Mouse (Mus musculus) hindbrain, embryonic 13.5 days (tissue): Measurements from ENCODE around the gene Hspa12a. TPM values are rescaled to one million over a fixed set of nuclear protein-coding genes. Genes with fewer than 3 reads are reported as not detected.

Experiments used
- ATAC-seq: fragments of 200-750 bp; cut with Nextera tagmentation; 2 replicates; pipeline ENCODE4 v1.8.0; 2017; ENCODE audit warnings: moderate TSS enrichment; ENCODE audit not compliant: low FRiP score
- H3K27ac ChIP-seq: fragments of 300-500 bp; sonication (generic); 2 replicates; pipeline ENCODE4 v1.5.1; 2015; ENCODE audit warnings: inconsistent platforms, mild to moderate bottlenecking, moderate library complexity
- H3K27me3 ChIP-seq: fragments of 300-500 bp; sonication (generic); 2 replicates; pipeline ENCODE4 v1.6.1; 2015; ENCODE audit warnings: mild to moderate bottlenecking, inconsistent platforms
- H3K36me3 ChIP-seq: fragments of 300-500 bp; sonication (generic); 2 replicates; pipeline ENCODE4 v1.6.1; 2015; ENCODE audit warnings: mild to moderate bottlenecking, inconsistent platforms
- H3K4me1 ChIP-seq: fragments of 300-500 bp; sonication (generic); replicated peaks from 2 replicates; pipeline ENCODE4 v1.6.1; 2015; ENCODE audit warnings: inconsistent platforms
- H3K4me2 ChIP-seq: fragments of 300-500 bp; sonication (generic); 2 replicates; pipeline ENCODE4 v1.6.1; 2015; ENCODE audit warnings: inconsistent platforms, mild to moderate bottlenecking, moderate library complexity
- H3K4me3 ChIP-seq: fragments of 300-500 bp; sonication (generic); 2 replicates; pipeline ENCODE4 v1.5.1; 2015; ENCODE audit warnings: mild to moderate bottlenecking, inconsistent platforms
- H3K9ac ChIP-seq: fragments of 300-500 bp; sonication (generic); 2 replicates; pipeline ENCODE4 v1.6.1; 2015; ENCODE audit warnings: mild to moderate bottlenecking, inconsistent platforms
- H3K9me3 ChIP-seq: fragments of 300-500 bp; sonication (generic); 2 replicates; pipeline ENCODE4 v1.6.1; 2016; ENCODE audit warnings: inconsistent platforms
- WGBS: fragments of 180-500 bp; shearing (Covaris S2); methylation state at CpG from one replicate; pipeline ENCODE4 v1.1.7; 2015; 5-methylcytosine and 5-hydroxymethylcytosine counted together
- polyA plus RNA-seq: library from polyadenylated mRNA; unstranded; fragments of >200 nt; fragmentation: Nextera tagmentation; extraction: Ambion mirVana; gene quantifications from 2 replicates; pipeline ENCODE4 v1.2.1, GENCODE M21; 2015

The Hspa12a gene
- polyA plus RNA-seq, 1 experiment from 2014 or later: 49.0 TPM

DNA sequence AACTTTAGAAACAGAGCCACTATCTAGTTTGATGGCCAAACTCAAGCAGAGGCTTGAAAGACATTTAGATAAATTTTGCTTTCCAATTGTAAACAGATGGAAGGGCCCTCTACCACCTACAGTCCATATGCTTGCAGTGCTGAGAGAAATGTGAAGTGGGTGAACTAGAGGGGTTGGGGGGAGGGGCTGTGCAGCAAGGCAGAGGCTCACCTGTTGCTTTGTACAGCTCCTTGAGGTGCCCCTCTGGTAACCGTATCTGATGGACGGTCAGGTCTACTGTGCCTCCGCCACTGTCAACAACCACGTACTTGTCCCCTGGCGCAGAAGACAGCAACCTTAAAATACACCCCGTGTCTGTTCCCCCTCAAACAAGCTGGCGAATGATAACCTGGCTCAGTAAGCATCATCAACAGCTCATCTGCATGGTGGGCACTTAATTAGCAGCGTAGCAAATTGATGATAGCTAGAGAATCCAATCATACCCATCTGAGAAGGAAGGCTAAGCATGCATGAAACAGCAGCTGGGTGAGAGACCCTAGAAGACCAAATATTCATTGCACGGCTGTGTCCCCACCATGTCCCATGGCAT lies 138.2 kb downstream of the Hspa12a start:
- Histone ChIP-seq H3K9me3 (no peaks in the 10 kb centered on the region), H3K27me3 (no peaks in the 10 kb centered on the region), H3K36me3 (peaks cover 39% of the 10 kb centered on the region), H3K27ac (no peak overlapping the region), H3K4me2 (no peak overlapping the region), H3K4me1 (peaks cover 22% of the 10 kb centered on the region), H3K4me3 (no peak overlapping the region), H3K9ac (no peak overlapping the region)
- no peak for ATAC-seq
- WGBS: 85% methylated on average over 9 of the region's 9 CpGs

DNA sequence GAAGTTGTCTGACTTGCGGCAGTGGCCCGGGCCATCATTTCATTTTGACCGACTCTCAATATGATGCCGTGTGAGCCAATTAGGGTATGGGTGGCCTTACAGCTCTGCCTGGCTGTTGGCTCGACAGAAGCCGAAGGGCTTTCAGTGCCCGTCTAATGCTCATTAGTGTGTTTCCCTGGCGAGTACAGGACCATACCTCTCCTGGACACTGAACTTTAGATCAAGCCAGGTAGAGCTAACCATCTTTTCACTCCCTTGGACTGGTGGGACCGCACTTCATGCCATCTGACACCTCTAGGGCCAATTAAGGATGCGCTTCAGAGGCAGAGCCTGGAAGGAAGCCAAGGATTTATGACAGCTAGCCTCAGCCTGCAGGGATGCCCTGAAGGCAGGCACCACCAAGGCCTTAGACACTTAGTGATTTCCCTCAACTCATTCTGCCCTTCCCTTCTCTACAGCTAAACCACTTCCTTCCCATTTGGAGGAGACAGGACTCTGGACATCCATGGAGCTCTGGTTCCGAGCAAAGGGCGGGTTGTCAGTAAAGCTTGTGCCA lies 148.3 kb downstream of the Hspa12a start:
- Histone ChIP-seq H3K36me3 (peaks cover 33% of the 10 kb centered on the region), H3K4me3 (no peak overlapping the region), H3K4me2 (no peak overlapping the region), H3K9ac (no peak overlapping the region), H3K27ac (0 out of 2 replicates have a peak overlapping the region, but pooled peaks have one; percentile 0), H3K4me1 (peaks cover 7% of the 10 kb centered on the region; the same call in 1 of the 2 replicates), H3K27me3 (no peaks in the 10 kb centered on the region), H3K9me3 (no peaks in the 10 kb centered on the region)
- 71% methylated on average over 12 of the region's 12 CpGs for WGBS
- ATAC-seq: peak; percentile 39; the same call in 1 of the 2 replicates

DNA sequence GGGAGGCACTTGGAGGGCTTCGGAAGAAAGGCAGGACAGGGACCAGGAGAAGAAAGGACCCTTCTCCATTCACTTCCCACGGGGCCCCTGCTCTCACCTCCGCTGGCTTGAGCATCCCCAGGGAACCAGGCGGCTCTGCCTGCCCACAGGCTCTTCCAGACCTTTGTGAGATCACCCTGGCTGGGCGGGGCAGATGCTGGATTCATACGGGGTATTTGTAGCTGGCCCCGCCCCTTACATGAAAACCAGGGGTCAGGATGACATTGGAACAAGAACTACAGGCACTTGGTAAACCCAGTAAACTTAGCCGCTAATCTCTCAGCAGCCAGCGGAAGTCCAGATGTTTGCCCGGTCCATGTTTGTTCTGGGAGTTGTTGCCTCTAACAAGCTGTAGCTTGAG lies 149.2 kb downstream of the Hspa12a start, which contains the start of gene 1700019N19Rik:
TSS of gene 1700019N19Rik (minus strand) at position 178 of the 400 bp plus-strand sequence.
- H3K9me3 ChIP-seq: no peaks in the 10 kb centered on the region
- WGBS: 44% methylated on average over 10 of the region's 10 CpGs
- ATAC-seq: no peak
- H3K4me2 ChIP-seq: no peak within 1 kb of the TSS
- 0 out of 2 replicates have a peak within 1 kb of the TSS, but pooled peaks have one; percentile 0 for H3K27ac ChIP-seq
- no peak within 1 kb of the TSS for H3K9ac ChIP-seq
- H3K27me3 ChIP-seq: no peaks in the 10 kb centered on the region
- H3K4me1 ChIP-seq: peaks cover 9% of the 10 kb centered on the region
- H3K36me3 ChIP-seq: peaks cover 24% of the 10 kb centered on the region
- H3K4me3 ChIP-seq: no peak within 1 kb of the TSS

DNA sequence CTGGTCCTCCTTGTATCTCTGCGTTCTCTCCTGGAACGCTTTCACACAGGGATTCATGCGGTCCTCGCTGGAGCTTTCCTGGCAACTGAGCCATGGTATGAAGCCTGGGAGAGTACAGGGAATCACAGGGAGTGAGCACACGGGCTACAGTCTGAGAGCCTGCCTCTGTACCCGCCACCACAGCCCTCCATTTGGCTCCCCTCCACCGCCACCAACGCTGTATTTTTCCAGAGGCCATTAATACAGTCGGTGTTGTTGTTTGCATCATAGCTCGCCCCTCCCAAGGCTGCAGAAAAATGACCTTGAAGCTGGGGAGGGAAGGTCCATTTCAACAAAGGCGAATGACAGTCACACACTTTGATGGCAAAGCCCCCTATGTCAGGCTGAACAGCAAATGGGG lies 154.3 kb downstream of the Hspa12a start:
- Histone ChIP-seq H3K4me3 (no peak overlapping the region), H3K9me3 (no peaks in the 10 kb centered on the region), H3K9ac (no peak overlapping the region), H3K36me3 (no peaks in the 10 kb centered on the region), H3K4me2 (no peak overlapping the region), H3K27me3 (no peaks in the 10 kb centered on the region), H3K27ac (peak overlapping the region; percentile 45), H3K4me1 (peaks cover 18% of the 10 kb centered on the region)
- ATAC-seq: no peak
- 64% methylated on average over 11 of the region's 11 CpGs for WGBS

DNA sequence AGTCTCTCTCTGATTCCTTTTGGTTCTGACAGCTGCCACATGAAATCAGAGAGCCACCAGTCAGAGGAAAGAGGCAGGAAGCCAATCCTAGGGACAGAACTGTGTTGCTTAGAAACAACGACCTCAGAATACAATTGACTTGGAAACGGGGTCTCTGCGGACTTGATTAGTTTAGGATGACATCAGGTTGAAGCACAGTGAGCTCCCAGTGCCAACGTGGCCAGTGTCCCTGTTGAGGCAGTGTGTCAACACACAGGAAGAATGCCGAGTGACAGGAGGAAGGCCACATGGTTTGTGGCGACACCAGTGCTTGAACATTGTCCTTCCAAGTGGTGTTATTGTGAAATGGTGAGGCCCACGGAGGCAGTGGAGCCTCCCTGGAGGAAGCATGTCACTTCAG lies 159.5 kb downstream of the Hspa12a start:
- H3K9ac ChIP-seq: 0 out of 2 replicates have a peak overlapping the region, but pooled peaks have one; percentile 6
- no peaks in the 10 kb centered on the region for H3K36me3 ChIP-seq
- peak overlapping the region; percentile 74 for H3K27ac ChIP-seq
- no peak overlapping the region for H3K4me2 ChIP-seq
- peaks cover 37% of the 10 kb centered on the region for H3K4me1 ChIP-seq
- ATAC-seq: peak; percentile 49; the same call in 1 of the 2 replicates
- H3K9me3 ChIP-seq: no peaks in the 10 kb centered on the region
- no peaks in the 10 kb centered on the region for H3K27me3 ChIP-seq
- H3K4me3 ChIP-seq: no peak overlapping the region
- 32% methylated on average over 7 of the region's 7 CpGs for WGBS

DNA sequence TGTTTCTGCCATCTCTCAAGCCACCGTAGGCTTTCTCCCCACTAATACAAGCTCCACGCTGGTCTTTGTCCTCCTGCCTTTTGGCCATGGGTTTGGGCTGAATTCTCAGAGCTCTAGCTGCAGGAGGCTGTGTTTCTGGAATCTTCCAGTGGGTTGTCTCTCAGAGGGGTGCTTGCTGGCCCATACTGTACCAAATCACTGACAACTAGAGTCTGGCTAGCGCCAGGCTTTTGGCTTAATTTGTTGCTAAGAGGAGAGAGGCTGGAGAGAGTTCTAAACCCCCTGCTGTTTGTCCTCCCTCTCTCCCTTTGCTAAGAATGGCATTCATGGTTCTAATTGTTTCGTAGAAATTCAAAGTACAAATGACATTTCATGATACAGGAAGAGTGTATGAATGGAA lies 161.9 kb downstream of the Hspa12a start:
- WGBS: 36% methylated on average over 4 of the region's 4 CpGs
- Histone ChIP-seq H3K4me1 (peaks cover 28% of the 10 kb centered on the region), H3K4me2 (no peak overlapping the region), H3K9me3 (no peaks in the 10 kb centered on the region), H3K27me3 (no peaks in the 10 kb centered on the region), H3K4me3 (no peak overlapping the region), H3K27ac (peak overlapping the region; percentile 55), H3K9ac (no peak overlapping the region), H3K36me3 (no peaks in the 10 kb centered on the region)
- no peak for ATAC-seq

DNA sequence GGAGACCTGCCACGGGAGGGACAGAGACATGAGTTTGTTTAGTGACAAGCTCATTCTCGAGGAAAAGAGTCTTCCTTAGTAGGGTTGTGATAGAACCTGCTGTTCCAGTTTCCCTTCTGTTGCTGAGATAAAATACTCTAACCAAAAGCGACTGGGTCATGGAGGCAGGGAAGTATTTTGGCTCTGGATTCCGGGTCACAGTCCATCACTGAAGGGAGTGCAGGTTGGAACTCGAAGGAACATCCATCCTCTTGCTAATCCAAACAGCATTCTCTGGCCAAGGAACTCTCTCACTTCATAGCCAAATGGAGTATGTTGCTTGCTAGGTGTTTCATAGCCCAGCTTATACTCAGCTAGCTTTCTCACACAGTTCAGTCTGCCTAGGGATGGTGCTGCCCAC lies 167.0 kb downstream of the Hspa12a start:
- Histone ChIP-seq H3K9ac (no peak overlapping the region), H3K4me3 (no peak overlapping the region), H3K27ac (no peak overlapping the region), H3K9me3 (no peaks in the 10 kb centered on the region), H3K36me3 (no peaks in the 10 kb centered on the region), H3K4me1 (peaks cover 6% of the 10 kb centered on the region), H3K4me2 (no peak overlapping the region), H3K27me3 (0 out of 2 replicates have a peak, but pooled peaks cover 3% of the 10 kb centered on the region)
- ATAC-seq: no peak
- 81% methylated on average over 5 of the region's 5 CpGs for WGBS

DNA sequence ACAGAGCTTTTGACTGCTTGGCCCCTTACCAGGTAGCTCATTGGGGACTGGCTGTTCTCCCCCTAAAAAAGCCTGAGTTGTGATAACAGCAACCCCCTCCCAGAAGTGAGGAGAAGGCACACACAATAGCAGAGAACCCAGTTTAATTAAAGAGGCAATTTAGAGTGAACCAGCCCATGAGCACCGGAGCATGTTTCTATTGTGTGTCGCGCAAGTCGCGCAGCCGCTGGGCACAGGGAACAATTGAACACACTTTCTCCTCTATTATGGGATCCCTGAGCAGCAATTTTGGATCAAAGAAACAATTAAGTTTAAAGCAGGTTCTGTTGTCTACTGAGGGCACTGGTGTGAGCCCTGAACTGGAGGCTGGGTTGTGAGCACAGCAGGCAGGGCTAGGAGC lies 176.1 kb downstream of the Hspa12a start:
- H3K4me1 ChIP-seq: peaks cover 10% of the 10 kb centered on the region
- H3K27ac ChIP-seq: no peak overlapping the region
- no peaks in the 10 kb centered on the region for H3K9me3 ChIP-seq
- H3K4me3 ChIP-seq: no peak overlapping the region
- H3K4me2 ChIP-seq: no peak overlapping the region
- 32% methylated on average over 6 of the region's 6 CpGs for WGBS
- no peak for ATAC-seq
- no peaks in the 10 kb centered on the region for H3K36me3 ChIP-seq
- no peak overlapping the region for H3K9ac ChIP-seq
- peaks cover 31% of the 10 kb centered on the region for H3K27me3 ChIP-seq

DNA sequence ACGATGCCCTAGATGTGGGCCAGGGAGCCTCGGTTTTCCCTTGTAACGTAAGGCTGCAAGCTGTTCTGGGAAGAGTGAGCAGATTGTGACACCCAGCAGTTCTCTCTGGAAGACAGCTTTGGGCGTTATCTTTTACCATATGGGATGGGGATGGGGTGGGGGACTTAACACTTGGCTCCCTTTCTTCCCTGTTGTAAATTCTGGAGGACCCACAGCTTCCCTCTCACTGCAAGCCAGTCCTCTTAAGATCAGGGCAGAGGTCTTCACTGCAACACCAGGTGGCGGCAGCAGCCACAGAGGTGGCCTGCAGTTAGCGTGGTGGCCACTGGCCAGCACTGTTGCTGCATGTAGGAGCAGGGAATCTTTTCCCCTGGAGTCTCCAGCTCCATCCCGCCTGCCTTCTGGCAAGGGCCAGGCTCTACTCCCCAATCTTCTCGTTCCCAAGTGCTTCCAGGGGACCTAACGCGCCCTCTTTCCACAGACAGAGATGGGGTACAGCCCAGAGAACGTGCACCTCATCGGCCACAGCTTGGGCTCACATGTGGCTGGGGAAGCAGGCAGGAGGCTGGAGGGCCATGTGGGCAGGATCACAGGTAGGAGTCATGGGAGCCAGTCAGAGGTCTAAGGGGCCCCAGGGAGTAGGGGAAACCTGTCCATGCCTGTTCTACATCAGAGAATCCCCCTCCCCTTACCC lies 180.5 kb downstream of the Hspa12a start:
- H3K9ac ChIP-seq: 0 out of 2 replicates have a peak overlapping the region, but pooled peaks have one; percentile 29
- H3K4me3 ChIP-seq: no peak overlapping the region
- H3K27me3 ChIP-seq: peaks cover 28% of the 10 kb centered on the region; the same call in 1 of the 2 replicates
- H3K36me3 ChIP-seq: no peaks in the 10 kb centered on the region
- H3K4me1 ChIP-seq: peaks cover 10% of the 10 kb centered on the region
- WGBS: 10% methylated on average over 12 of the region's 12 CpGs
- no peak overlapping the region for H3K27ac ChIP-seq
- H3K9me3 ChIP-seq: no peaks in the 10 kb centered on the region
- ATAC-seq: peak; percentile 59; the same call in 1 of the 2 replicates
- H3K4me2 ChIP-seq: peak overlapping the region; percentile 27; the same call in 1 of the 2 replicates

DNA sequence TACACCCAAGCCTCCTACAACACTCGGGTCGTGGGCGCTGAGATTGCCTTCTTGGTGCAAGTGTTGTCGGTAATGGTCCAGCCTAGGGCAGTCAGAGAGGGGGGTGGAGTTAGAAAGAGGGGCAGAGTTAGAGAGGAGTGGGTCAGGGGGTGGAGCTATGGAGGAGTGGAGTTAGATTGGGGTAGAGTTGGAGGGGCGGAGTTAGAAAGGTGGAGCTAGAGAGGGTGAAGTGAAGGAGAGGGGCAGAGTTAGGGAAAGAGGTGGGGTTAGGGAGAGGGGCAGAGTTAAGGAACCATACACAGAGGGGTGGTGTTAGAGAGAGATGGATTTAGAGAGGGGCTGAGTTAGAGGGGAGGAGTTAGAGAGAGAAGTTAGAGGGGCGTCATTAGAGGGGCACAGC lies 181.1 kb downstream of the Hspa12a start:
- 30% methylated on average over 6 of the region's 6 CpGs for WGBS

DNA sequence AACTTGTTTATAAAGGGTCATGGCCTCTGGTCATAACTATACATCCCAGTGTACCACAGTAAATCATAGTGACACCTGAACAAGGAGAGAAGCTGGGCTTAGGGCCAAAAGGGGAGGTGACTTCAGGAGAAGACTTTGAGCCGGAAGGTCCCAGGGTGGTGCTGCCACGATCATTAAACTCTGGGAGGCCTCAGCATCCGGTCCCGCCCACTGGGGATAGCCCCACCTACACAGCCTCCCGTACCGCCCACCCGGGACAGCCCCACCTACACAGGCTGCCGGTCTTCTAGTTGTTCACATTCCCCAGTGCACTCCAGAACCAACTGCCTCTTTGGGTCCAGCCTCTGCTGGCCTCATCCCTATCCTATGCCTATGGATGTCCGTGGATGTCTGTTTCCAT lies 184.0 kb downstream of the Hspa12a start, which contains the start of gene Pnliprp2:
TSS of gene Pnliprp2 (plus strand) at position 297 of the 400 bp plus-strand sequence.
- ATAC-seq: no peak
- H3K27ac ChIP-seq: no peak within 1 kb of the TSS
- 73% methylated on average over 9 of the region's 9 CpGs for WGBS
- no peaks in the 10 kb centered on the region for H3K36me3 ChIP-seq
- 0 out of 2 replicates have a peak, but pooled peaks cover 4% of the 10 kb centered on the region for H3K9me3 ChIP-seq
- H3K9ac ChIP-seq: no peak within 1 kb of the TSS
- no peak within 1 kb of the TSS for H3K4me2 ChIP-seq
- no peak within 1 kb of the TSS for H3K4me3 ChIP-seq
- H3K27me3 ChIP-seq: 0 out of 2 replicates have a peak, but pooled peaks cover 6% of the 10 kb centered on the region
- peaks cover 3% of the 10 kb centered on the region; the same call in 1 of the 2 replicates for H3K4me1 ChIP-seq

More for the DNA sequence above, 181.1 kb downstream of the Hspa12a start:
- H3K4me1 ChIP-seq: peaks cover 8% of the 10 kb centered on the region
- no peaks in the 10 kb centered on the region for H3K36me3 ChIP-seq
- no peak overlapping the region for H3K27ac ChIP-seq
- peaks cover 22% of the 10 kb centered on the region; the same call in 1 of the 2 replicates for H3K27me3 ChIP-seq
- no peak overlapping the region for H3K9ac ChIP-seq
- no peak for ATAC-seq
- H3K4me3 ChIP-seq: no peak overlapping the region
- H3K9me3 ChIP-seq: no peaks in the 10 kb centered on the region
- no peak overlapping the region for H3K4me2 ChIP-seq

DNA sequence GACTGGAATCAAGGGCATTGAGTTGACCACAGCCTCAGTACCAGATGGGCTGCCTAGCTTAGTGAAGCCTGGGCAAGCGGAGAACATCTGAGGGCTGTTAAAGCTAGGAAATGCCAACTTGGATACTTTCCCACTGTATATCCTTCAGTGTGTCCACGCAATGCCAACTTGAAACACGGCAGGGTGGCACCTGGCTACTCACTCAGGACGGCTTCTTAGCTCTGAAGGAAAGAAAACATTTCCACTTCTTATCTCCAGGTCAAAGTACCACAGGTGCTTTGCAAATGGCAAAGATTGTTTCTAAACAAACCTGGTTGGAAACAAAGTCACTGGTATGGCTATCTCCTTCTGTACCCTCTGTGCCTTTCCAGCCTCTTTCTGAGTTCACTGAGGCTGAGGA lies 184.6 kb downstream of the Hspa12a start:
- Histone ChIP-seq H3K27me3 (0 out of 2 replicates have a peak, but pooled peaks cover 4% of the 10 kb centered on the region), H3K4me2 (no peak overlapping the region), H3K4me1 (peaks cover 3% of the 10 kb centered on the region; the same call in 1 of the 2 replicates), H3K9me3 (peaks cover 8% of the 10 kb centered on the region; the same call in 1 of the 2 replicates), H3K4me3 (no peak overlapping the region), H3K36me3 (no peaks in the 10 kb centered on the region), H3K9ac (no peak overlapping the region), H3K27ac (no peak overlapping the region)
- 95% methylated on average over 4 of the region's 4 CpGs for whole genome bisulfite sequencing
- ATAC-seq: no peak
